Mouse (Mus musculus): ENCODE measurements around the gene Kctd11. TPM values are rescaled to one million over a fixed set of nuclear protein-coding genes. Genes with fewer than 3 reads are reported as not detected.

Kctd11 gene
- total RNA-seq, 2 experiments from 2014 or later, result 1.2 to 1.4 TPM

DNA sequence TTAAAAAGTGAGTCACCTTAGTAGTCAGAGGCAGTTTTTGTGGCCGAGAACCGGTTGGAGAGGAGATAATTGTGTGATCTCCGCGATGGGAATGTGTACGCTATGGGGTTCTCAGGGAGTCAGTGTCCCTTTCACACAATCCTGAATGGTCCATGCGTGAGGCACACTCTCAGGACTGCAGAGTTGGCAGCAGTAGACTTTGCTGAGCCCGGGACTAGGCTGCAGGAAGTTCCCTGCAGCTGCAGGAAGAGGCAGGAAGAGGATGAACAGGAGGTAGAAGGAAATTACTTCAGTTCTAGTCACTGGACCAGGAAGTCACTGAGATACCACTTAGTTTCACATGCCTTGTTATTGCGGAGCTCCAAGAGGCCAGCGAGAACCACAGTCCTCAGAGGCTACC, 32.1 kb downstream of the Kctd11 start:
- no peak for DNase-seq (ENCODE audit: low spot score in 2 of 2)

DNA sequence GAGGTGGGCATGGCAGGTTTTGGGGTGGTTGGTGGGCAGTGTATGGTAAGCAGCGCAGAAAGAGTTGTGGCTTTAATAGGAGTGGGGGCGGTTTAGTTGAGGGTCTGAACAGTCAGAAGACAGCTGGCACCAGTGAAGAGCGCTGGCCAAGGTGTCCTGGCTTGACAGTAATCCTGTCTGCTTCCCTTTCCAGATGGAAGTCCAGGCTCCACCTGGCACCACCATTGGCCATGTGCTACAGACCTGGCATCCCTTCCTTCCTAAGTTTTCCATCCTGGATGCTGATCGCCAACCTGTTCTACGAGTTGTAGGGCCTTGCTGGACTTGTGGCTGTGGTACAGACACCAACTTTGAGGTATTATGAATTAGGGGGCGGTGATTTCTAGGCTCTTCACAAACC, 33.2 kb downstream of the Kctd11 start:
- DNase-seq (ENCODE audit: low spot score in 2 of 2), result no peak

DNA sequence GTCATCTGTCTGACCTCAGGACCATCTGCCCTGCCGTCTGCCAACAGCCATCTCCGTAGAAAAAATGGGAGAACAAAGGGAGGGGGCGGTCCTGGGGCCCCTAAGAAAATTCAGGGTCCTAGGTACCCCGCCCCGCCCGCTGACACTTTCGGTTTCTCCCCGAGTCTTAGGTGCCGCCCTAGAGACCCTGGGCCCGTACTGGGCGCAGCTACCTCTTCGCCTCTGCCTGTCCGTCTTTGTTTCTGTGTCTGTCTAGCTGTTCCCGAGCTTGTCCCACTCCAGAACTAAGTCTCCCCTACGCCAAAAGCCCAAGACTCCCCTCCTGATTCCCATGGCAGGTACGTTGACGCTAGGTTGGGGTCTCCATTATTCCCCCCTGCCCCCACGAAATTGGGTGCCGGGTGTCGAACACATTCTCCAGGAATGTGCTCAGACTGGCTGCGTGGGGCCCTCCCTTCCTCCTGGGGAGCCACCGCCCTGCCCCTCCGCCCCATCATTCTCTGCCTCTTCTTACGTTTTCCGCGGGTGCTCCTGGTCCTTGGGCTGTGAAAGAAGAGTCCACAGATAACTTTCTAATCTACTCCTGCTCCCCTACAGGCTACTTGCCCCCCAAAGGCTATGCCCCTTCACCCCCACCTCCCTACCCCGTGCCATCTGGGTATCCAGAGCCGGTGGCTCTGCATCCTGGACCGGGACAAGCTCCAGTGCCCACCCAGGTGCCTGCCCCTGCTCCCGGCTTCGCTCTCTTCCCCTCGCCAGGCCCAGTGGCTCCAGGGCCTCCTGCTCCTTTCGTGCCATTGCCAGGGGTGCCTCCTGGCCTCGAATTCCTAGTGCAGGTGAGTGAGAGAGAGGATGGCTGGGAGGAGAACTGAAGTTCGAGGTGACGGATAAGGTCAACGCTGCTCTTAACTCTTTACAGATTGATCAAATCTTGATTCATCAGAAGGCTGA, 34.2 kb downstream of the Kctd11 start:
- DNase-seq (ENCODE audit: low spot score in 2 of 2), result no peak

DNA sequence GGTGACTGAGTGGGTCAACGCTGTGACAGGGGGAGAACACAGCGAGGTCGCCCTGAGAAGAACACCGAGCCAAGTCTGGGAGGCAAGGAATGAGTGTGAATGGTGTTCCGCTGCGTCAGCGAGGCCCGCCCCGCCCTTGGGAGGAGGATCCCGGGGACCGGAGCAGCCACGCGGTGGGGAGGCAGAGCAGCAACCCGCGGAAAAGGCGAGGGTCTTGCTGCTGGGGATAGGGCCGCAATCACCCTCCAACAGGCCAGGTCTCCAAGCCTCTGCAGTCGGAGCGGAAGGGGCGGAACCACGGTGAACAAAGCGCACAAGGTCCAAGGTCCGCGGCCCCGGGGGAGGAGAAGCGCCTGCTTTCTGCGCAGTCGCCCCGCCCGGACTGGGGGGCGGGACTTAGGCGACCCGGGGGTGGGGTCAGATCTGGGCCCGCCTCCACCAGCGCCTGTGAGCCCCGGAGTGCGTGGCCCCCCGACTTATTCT, 35.0 kb downstream of the Kctd11 start, which contains the start of gene Plscr3:
Gene Plscr3 (plus strand): TSS at position 179 of the 483 bp plus-strand sequence.
- DNase-seq (ENCODE audit: low spot score in 2 of 2), result peak; percentile 80 to 87

DNA sequence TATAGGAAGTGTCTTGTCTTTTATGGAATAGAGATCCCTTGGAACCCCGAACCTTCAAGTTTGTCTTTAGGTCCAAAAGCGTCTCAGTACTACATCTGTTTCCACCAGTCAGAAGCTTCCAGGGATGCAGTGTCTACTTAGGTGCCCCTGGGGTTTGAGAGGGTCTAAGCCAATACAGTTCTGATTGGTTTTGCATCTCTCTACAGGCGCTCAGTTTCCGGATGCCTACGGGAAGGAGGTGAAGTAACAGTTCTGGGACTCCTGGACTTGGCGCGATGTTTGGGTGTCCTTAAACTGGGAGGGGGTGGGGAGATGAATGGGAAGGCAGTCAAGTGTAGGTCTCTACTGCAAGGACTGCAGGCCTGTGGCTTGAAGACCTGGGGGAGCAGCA, 42.5 kb downstream of the Kctd11 start:
- no peak for DNase-seq (ENCODE audit: low spot score in 2 of 2)

DNA sequence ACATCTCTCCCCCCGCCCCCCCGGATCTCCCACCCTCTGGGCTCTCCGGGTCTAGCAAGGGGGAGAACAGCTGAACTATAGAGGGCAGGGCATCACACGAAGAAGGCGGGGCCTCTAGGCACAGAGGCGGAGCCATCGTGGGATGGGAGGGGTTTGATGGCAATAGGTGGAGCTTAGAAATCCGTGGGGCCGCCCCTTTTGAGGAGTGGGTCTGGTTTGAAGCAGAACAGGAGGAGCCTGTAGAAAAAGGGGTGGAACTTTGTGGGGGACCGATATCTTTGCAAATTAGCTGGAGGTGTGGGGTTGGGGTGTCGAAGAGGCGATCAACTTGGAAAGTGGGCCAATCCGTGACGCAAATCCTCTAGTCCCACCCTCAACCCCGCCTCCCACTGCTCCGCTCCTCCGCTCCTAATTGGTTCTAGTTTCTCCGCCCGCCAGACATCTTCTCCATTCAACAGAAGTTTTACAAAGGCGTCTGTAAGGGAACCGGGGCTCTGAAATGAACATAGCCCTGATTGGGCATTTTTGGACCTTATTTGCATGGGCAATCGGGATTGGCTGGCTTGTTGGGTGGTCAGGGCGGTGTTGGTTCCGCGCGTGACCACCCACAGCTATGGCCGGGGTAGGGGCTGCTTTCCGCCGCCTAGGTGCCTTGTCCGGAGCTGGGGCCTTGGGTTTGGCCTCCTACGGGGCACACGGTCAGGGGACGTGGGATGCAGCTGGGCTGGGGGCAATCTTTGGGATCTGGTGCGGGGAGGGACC, 43.1 kb downstream of the Kctd11 start, which contains the start of gene Tmem256:
Gene Tmem256 (plus strand): TSS at position 563 of the 762 bp plus-strand sequence.
- DNase-seq (ENCODE audit: low spot score in 2 of 2), result peak; percentile 93 to 95

DNA sequence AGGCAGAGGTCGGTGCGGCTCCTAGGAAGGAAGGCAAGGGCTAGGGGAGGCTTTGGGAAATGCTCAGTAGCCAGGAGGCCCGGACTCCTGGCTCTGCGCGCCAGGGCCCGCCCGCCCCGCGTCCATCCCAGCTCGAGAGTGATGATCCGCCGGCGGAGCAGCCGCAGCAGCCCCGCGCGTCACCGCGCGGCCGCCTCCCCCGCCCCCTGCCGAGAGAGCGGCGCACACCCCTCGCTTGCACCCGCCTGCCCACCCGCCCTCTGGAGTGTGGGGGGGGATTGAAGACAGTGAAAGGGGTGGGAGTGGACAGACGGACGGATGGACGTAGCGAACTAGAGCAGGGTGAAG, 43.6 kb downstream of the Kctd11 start, which contains the start of gene Nlgn2:
Gene Nlgn2 (minus strand): TSS at position 181 of the 348 bp plus-strand sequence.
- peak; percentile 65 to 81 for DNase-seq (ENCODE audit: low spot score in 2 of 2)

DNA sequence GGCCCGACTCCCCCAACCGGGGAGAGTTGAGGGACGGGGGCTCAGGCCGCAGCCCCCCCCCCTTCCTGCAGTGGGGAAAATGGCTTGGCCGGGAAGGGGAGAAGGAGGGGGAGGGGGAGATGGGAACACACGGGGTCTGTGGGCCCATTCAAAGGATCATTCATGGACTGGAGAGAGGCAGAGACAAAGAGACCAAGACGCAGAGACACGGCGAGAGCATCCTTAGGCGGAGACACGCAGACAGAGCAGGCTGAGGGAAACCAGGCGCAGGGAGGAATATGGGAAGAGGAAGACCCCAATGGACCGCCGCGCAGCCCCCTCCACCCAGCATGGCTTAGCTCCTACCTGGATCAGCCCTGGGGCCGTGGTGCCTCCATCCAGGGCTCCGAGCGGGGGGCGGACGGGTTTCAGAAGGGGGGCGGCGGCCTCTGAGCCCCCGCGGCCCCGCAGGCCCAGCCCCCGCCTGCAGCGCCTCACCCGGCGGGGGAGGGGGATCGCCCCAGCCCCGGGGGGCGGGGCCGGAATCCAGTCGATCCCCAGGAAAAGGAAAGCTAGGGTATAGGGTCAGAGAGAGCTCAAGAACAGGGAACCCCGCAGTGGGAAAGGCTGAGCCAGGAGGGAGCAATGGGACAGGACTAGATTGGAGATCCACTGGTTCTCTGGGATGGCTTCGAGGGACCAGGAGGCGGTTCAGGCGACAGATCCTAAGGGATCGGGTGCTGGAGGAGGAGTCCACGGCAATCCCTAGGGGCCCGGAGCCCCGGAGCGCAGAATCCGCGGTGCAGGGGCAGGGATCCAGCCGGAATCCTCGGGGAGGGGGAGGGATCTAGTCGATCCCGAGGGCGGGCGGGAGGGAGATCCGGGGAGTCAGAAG, 44.3 kb downstream of the Kctd11 start:
- DNase-seq (ENCODE audit: low spot score in 2 of 2), result peak; percentile 46 to 53

DNA sequence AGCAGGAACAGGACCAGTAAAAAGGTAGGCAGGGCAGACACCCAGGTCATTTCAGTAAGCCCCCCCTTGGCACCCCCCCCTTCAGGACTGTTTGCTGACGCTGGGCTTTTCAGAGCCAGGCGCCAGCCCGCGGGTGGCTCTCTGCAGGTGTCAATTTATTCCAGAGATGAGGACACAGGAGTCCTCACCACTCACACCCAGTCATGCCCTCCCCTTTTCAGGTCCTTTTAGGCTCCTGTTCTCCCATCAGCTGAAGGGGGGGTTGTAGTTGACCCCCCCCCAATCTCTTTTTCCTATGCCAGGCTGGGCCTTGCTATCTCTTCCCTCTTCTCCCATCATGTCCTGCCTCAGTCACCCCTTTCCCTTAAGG, 45.3 kb downstream of the Kctd11 start:
- no peak for DNase-seq (ENCODE audit: low spot score in 2 of 2)

DNA sequence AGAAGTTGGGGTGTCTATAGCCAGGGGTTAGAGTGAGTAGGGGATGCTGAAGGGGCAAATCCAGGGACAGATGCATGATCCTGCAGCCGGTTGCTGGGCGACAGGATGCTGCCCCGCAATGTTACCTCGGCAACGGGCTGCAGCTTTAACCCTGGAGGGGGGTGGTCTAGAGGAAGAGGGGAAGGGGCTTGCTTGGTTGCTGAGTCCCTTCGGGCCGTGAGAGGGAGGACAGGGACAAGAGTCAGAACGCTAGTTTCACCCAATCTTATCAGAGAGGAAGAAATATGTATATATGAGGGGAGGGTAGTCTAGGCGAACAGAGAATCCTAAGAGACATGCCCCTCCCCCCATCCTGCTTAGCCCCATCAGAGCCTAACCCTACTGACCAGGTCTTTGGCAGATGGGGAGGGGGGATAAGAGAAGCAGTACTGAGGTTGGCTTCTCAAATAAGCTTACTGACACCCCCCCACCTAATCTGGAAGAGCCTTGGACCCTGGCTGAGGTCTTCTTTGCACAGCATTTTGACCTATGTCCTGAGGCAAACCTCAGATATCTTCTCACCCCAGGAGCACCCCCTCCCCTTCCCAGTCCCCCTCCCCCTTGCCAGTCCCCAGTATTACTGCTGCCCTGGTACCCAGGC, 45.8 kb downstream of the Kctd11 start:
- no peak for DNase-seq (ENCODE audit: low spot score in 2 of 2)

DNA sequence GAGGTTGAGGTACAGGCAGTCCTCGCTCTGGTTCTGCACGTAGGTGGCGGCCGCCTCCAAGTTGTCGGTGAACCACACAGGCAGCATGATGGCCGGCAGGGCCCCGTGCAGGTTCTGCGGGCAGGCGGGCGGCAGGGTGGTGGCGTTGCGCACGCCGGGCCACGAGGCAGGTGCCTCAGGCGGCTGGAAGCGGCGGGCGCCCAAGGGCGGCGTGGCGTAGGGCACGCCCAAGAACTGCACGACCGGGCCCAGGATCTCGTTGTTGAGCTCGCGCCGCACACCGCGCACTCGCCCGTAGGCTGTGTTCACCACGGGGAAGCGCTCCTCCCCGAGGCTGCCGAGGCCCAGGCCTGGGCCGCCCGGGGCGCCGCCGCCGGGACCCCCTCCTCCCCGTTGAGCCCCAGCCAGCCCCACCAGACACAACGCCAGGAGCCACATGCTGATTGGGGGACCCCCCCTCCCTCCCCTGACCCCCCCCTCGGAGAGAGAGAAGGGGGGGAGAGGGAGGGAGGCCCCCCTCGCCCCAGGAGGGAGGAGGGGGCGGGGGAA, 47.1 kb downstream of the Kctd11 start:
- peak; percentile 25 to 51 for DNase-seq (ENCODE audit: low spot score in 2 of 2)

DNA sequence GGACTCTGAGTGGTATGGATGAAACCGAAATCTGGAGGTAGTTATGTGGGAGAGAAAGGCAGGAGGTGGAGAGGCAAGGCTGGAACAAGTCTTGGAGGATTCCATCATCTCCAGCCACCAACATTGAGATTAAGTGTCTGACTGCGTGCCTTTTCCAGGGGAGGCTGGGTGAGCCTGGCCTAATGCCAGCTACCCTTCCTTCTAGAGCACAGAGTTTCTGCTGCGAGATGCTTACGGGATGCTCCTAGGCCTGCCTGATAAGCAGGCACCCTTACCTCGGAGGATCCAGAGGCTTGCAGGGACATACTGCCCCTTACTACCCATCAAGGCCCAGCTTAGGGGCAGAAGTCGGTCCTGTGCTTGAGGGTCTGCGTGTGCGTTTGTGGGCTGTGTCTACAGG, 47.7 kb downstream of the Kctd11 start:
- no peak for DNase-seq (ENCODE audit: low spot score in 2 of 2)

DNA sequence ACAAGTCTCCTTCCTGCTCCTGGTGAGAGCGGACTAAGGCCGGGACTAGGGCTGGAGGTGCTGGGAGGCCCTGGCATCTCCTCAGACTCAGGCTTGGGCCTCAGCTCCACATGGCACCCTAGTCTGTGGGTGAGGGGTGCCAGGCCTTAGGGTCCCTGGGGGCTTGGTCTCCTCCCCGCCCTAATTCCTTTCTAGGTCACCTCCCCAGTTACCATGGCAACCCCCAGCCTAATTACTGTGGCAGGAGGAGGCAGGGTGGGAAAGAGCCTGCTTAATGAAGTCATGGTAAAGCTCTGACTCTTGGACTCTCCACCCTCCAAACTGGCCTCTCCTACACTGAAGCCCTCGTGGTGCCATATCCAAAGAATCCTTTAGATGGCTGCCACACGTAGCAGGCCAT, 52.4 kb downstream of the Kctd11 start:
- DNase-seq (ENCODE audit: low spot score in 2 of 2), result no peak

Small RNA genes within 50 kb of the gene (microRNA-seq; reads per million reads assigned to microRNA genes)
- 0 reads per million in 2 experiments for gene Mir6924

Other genes with a start within 250 kb of the Kctd11 start
- 100 to 1,000 TPM; 148 TPM for gene Fxr2, start 248.4 kb downstream of the Kctd11 start, total RNA-seq (2021)
- not detected for gene Sox15, start 226.1 kb downstream of the Kctd11 start, total RNA-seq (2021)
- 10 to 100 TPM; 47.5 to 58.2 TPM for gene Mpdu1, start 218.8 kb downstream of the Kctd11 start, total RNA-seq (2021)
- gene Cd68, start 215.3 kb downstream of the Kctd11 start, total RNA-seq (2021), result 10 to 100 TPM; 15.1 to 15.5 TPM
- 100 to 1,000 TPM; 289 to 295 TPM for gene Eif4a1, start 209.0 kb downstream of the Kctd11 start, total RNA-seq (2021)
- 10 to 100 TPM; 91.4 to 98.7 TPM for gene Senp3, start 199.3 kb downstream of the Kctd11 start, total RNA-seq (2021)
- gene Tnfsf13, start 195.6 kb downstream of the Kctd11 start, total RNA-seq (2021), result 1 to 10 TPM; 1.6 to 2.9 TPM
- 10 to 100 TPM; 11.5 to 12.1 TPM for gene Tnfsf12, start 185.6 kb downstream of the Kctd11 start, total RNA-seq (2021)
- gene Tnfsfm13, start 185.3 kb downstream of the Kctd11 start, total RNA-seq (2021), result 1 to 10 TPM; 1.7 to 4.1 TPM
- gene Polr2a, start 122.8 kb downstream of the Kctd11 start, total RNA-seq (2021), result 10 to 100 TPM; 44.2 to 46.2 TPM
- gene Slc35g3, start 119.4 kb downstream of the Kctd11 start, total RNA-seq (2021), result not detected
- 100 to 1,000 TPM; 146 to 156 TPM for gene Zbtb4, start 115.5 kb downstream of the Kctd11 start, total RNA-seq (2021)
- gene Chrnb1, start 85.5 kb downstream of the Kctd11 start, total RNA-seq (2021), result 1 to 10 TPM; 1.2 TPM
- gene Fgf11, start 79.5 kb downstream of the Kctd11 start, total RNA-seq (2021), result 10 to 100 TPM; 17.1 to 18.5 TPM
- under 1 TPM in 1 of 2 experiments, not detected in 1; 0.26 TPM for gene Tmem102, start 75.8 kb downstream of the Kctd11 start, total RNA-seq (2021)
- not detected for gene Gm39566, start 66.1 kb downstream of the Kctd11 start, total RNA-seq (2021)
- not detected for gene Spem2, start 62.9 kb downstream of the Kctd11 start, total RNA-seq (2021)
- not detected for gene Spem1, start 59.2 kb downstream of the Kctd11 start, total RNA-seq (2021)
- 100 to 1,000 TPM; 215 to 224 TPM for gene Nlgn2, start 43.6 kb downstream of the Kctd11 start, total RNA-seq (2021)
- 100 to 1,000 TPM; 120 to 143 TPM for gene Tmem256, start 42.9 kb downstream of the Kctd11 start, total RNA-seq (2021)
- gene Plscr3, start 35.0 kb downstream of the Kctd11 start, total RNA-seq (2021), result 10 to 100 TPM; 15.6 to 17.7 TPM
- gene Tnk1, start 22.7 kb downstream of the Kctd11 start, total RNA-seq (2021), result under 1 TPM in 1 of 2 experiments, not detected in 1; 0.14 TPM
- gene Tmem95, start 3.4 kb downstream of the Kctd11 start, total RNA-seq (2021), result not detected
- gene Acap1, start 14.1 kb upstream of the Kctd11 start, total RNA-seq (2021), result under 1 TPM in 1 of 2 experiments, not detected in 1; 0.14 TPM
- under 1 TPM; 0.35 to 0.72 TPM for gene 2810408A11Rik, start 19.6 kb upstream of the Kctd11 start, total RNA-seq (2021)
- gene Neurl4, start 19.7 kb upstream of the Kctd11 start, total RNA-seq (2021), result 100 to 1,000 TPM; 116 to 118 TPM
- gene Gps2, start 32.5 kb upstream of the Kctd11 start, total RNA-seq (2021), result 10 to 100 TPM; 33.0 to 33.4 TPM
- gene Eif5a, start 40.6 kb upstream of the Kctd11 start, total RNA-seq (2021), result 100 to 1,000 TPM; 431 to 468 TPM
- 1 to 10 TPM; 4.6 to 6.5 TPM for gene Ybx2, start 54.4 kb upstream of the Kctd11 start, total RNA-seq (2021)
- 1 to 10 TPM; 4.9 to 6.4 TPM for gene Slc2a4, start 66.8 kb upstream of the Kctd11 start, total RNA-seq (2021)
- not detected for gene Cldn7, start 83.4 kb upstream of the Kctd11 start, total RNA-seq (2021)
- gene Ctdnep1, start 99.8 kb upstream of the Kctd11 start, total RNA-seq (2021), result 100 to 1,000 TPM; 111 to 121 TPM
- 10 to 100 TPM; 78.8 to 87.3 TPM for gene Elp5, start 101.1 kb upstream of the Kctd11 start, total RNA-seq (2021)
- 100 to 1,000 TPM; 231 to 236 TPM for gene Gabarap, start 109.7 kb upstream of the Kctd11 start, total RNA-seq (2021)
- 10 to 100 TPM; 52.6 to 53.8 TPM for gene Phf23, start 114.4 kb upstream of the Kctd11 start, total RNA-seq (2021)
- gene Dvl2, start 119.2 kb upstream of the Kctd11 start, total RNA-seq (2021), result 10 to 100 TPM; 28.6 to 32.9 TPM
- gene Acadvl, start 134.0 kb upstream of the Kctd11 start, total RNA-seq (2021), result 10 to 100 TPM; 55.6 to 57.9 TPM
- gene Dlg4, start 135.5 kb upstream of the Kctd11 start, total RNA-seq (2021), result 100 to 1,000 TPM; 718 to 731 TPM
- gene Asgr1, start 172.7 kb upstream of the Kctd11 start, total RNA-seq (2021), result 1 to 10 TPM; 2.2 to 3.8 TPM
- gene Asgr2, start 211.2 kb upstream of the Kctd11 start, total RNA-seq (2021), result not detected
- 1 to 10 TPM; 1.0 TPM for gene Mgl2, start 248.9 kb upstream of the Kctd11 start, total RNA-seq (2021)